Mouse (Mus musculus): ENCODE measurements around the gene Foxo1. TPM values are rescaled to one million over a fixed set of nuclear protein-coding genes. Genes with fewer than 3 reads are reported as not detected.

Gene Foxo1
- polyA plus RNA-seq, 1 experiment from 2014 or later: 3.4 TPM

DNA sequence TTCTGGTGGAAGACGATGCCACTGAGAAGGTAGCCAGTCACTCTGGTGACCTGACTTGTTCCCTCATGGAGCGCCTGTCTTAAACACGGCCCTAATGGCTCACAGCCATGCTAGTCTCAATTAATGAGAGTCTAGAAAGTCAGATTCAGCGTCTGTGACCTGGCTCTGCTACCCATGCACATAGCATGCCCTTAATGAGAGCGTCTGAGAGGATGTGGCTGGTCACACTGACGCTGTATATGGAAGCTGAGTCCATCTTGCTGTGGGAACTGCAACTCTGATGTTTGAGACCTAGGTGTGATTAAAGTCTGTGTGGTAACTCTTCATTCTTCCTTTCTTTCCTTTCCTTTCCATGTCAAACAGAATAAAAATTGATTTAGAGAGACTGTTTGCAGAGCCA is 32.4 kb downstream of the Foxo1 start:
- ATAC-seq (ENCODE audit: low FRiP score, low TSS enrichment): no peak

DNA sequence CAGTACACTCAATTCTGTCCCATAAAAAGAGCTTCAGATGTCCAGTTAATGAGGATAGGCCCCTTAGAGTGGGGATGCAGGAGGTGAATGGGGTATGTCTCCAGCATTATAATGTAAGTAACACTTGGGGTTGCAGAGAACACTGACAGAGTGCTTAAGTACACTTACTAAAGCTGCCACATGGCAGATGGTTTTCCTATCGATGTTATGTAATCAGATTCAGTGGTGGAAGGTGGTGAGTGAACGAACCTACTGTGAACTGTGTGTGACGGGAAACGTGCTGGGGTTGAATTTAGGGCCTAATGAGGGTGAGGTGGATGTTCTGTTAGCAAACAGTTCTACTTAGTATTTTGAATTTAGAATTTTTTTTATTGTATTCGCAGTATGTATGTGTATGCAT is 35.2 kb downstream of the Foxo1 start:
- Histone ChIP-seq H3K9ac (ENCODE audit: low read length) (no peak overlapping the region), H3K27me3 (ENCODE audit: control insufficient read depth, insufficient read depth, low read length) (no peaks in the 10 kb centered on the region), H3K4me1 (replicated peaks; ENCODE audit: control insufficient read depth, insufficient read depth) (no peaks in the 10 kb centered on the region; the same call in 1 of the 2 replicates), H3K36me3 (ENCODE audit: control insufficient read depth, insufficient read depth, low read length) (no peaks in the 10 kb centered on the region), H3K27ac (replicated peaks) (no peak overlapping the region), H3K4me3 (ENCODE audit: low read depth, low read length) (no peak overlapping the region), H3K9me3 (ENCODE audit: control insufficient read depth, low read length) (no peaks in the 10 kb centered on the region), H3K4me2 (replicated peaks; ENCODE audit: low read depth) (no peak overlapping the region)
- ATAC-seq (ENCODE audit: low FRiP score, low TSS enrichment) (no peak), DNase-seq (ENCODE audit: low spot score) (no peak)
- TF ChIP-seq EP300 (optimal IDR thresholded peaks at IDR 0.05) (no peak), CTCF (IDR thresholded peaks at IDR 0.05; ENCODE audit: low read depth) (no peak)
- 72% methylated on average over 5 of the region's 5 CpGs for WGBS

More for the DNA sequence above, 32.4 kb downstream of the Foxo1 start:
- DNase-seq (ENCODE audit: low spot score): no peak
- TF ChIP-seq CTCF (IDR thresholded peaks at IDR 0.05; ENCODE audit: low read depth): no peak
- no peak for TF ChIP-seq EP300 (optimal IDR thresholded peaks at IDR 0.05)
- Histone ChIP-seq H3K9me3 (ENCODE audit: control insufficient read depth, low read length) (no peaks in the 10 kb centered on the region), H3K4me3 (ENCODE audit: low read depth, low read length) (no peak overlapping the region), H3K27ac (replicated peaks) (no peak overlapping the region), H3K36me3 (ENCODE audit: control insufficient read depth, insufficient read depth, low read length) (no peaks in the 10 kb centered on the region), H3K4me2 (replicated peaks; ENCODE audit: low read depth) (no peak overlapping the region), H3K27me3 (ENCODE audit: control insufficient read depth, insufficient read depth, low read length) (no peaks in the 10 kb centered on the region), H3K4me1 (replicated peaks; ENCODE audit: control insufficient read depth, insufficient read depth) (peaks cover 4% of the 10 kb centered on the region; the same call in 1 of the 2 replicates), H3K9ac (ENCODE audit: low read length) (no peak overlapping the region)
- 75% methylated on average over 6 of the region's 6 CpGs for WGBS

DNA sequence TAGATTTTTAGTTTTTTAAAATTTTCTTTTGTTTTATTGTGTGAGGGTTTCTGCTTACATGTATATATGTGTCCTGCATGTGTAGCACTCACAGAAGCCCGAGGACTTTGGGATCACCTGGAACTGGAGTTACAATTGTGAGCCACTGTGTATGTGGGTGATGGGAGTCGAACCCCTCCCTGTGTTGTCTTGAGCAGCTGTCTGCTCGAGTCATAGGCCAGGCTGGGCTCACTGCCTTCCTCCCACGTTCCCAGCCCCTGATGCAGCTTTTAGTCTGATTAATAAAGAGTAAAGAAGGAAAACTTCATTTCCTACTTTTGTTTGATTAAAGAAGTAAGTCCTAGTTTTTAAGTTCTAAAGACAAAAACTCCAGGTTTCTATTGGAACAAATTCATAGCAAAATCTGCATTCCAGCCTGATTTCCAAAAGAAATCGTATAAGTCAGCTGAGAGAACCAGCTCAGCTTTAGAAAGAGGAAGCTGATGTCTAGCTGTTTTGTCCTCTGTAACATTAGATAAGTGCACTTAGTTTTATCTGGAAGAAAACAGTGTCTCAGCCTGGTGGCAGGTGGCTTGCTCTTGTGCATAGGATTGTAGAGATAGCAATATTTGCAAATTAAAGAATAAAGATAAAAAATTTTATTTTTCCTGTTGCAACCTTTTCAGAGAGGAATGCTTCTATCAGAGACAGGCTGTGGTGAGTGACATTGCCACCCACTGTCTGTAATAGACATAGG is 40.6 kb downstream of the Foxo1 start:
- Histone ChIP-seq H3K4me1 (replicated peaks; ENCODE audit: control insufficient read depth, insufficient read depth) (no peaks in the 10 kb centered on the region; the same call in 1 of the 2 replicates), H3K36me3 (ENCODE audit: control insufficient read depth, insufficient read depth, low read length) (no peaks in the 10 kb centered on the region), H3K27ac (replicated peaks) (no peak overlapping the region), H3K4me3 (ENCODE audit: low read depth, low read length) (no peak overlapping the region), H3K27me3 (ENCODE audit: control insufficient read depth, insufficient read depth, low read length) (no peaks in the 10 kb centered on the region), H3K9ac (ENCODE audit: low read length) (no peak overlapping the region), H3K9me3 (ENCODE audit: control insufficient read depth, low read length) (no peaks in the 10 kb centered on the region), H3K4me2 (replicated peaks; ENCODE audit: low read depth) (no peak overlapping the region)
- TF ChIP-seq EP300 (optimal IDR thresholded peaks at IDR 0.05) (no peak), CTCF (IDR thresholded peaks at IDR 0.05; ENCODE audit: low read depth) (no peak)
- DNase-seq (ENCODE audit: low spot score) (no peak), ATAC-seq (ENCODE audit: low FRiP score, low TSS enrichment) (no peak)
- WGBS: 49% methylated on average over 5 of the region's 5 CpGs

DNA sequence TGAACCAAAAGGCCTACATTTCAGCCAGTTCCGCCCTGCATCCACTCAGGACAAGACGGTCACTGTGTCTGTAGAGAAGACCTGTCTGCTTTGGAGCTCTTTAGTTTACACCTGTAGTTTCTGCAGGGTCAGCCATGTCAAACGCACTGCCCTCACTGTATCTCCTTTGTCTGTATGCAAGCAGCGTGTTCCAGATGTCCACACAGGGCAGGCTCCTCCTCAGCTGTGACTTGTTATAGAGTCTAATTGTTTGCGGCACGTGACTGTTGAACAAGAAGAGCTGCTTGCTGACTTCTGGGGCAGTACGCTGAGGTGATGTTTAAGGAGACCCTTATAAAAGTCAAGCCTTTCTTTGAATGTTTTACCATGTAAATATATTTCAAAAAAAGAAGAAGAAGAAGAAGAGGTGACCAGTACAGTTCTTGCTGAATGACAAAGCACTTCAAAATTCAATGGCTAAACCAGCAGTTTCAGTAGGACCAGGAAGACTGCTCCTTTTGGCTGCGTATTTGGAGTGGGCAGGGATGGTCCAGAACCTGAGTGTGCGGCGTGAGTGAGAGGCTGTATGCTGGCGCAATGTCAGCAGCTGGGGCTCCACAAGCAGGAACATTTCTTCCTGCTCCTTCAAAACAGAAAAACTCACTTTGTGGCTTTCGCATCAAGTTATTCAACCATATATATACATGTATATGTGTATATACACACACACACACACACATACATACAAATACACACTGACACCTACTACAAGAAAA is 52.6 kb downstream of the Foxo1 start:
- H3K4me2 ChIP-seq (replicated peaks; ENCODE audit: low read depth): no peak overlapping the region
- 83% methylated on average over 12 of the region's 12 CpGs for WGBS
- H3K4me1 ChIP-seq (replicated peaks; ENCODE audit: control insufficient read depth, insufficient read depth): no peaks in the 10 kb centered on the region
- no peak overlapping the region for H3K4me3 ChIP-seq (ENCODE audit: low read depth, low read length)
- no peak overlapping the region for H3K27ac ChIP-seq (replicated peaks)
- no peak overlapping the region for H3K9ac ChIP-seq (ENCODE audit: low read length)
- no peaks in the 10 kb centered on the region for H3K9me3 ChIP-seq (ENCODE audit: control insufficient read depth, low read length)
- no peak for DNase-seq (ENCODE audit: low spot score)
- no peak for ATAC-seq (ENCODE audit: low FRiP score, low TSS enrichment)
- H3K36me3 ChIP-seq (ENCODE audit: control insufficient read depth, insufficient read depth, low read length): no peaks in the 10 kb centered on the region
- TF ChIP-seq CTCF (IDR thresholded peaks at IDR 0.05; ENCODE audit: low read depth): no peak
- TF ChIP-seq EP300 (optimal IDR thresholded peaks at IDR 0.05): no peak
- H3K27me3 ChIP-seq (ENCODE audit: control insufficient read depth, insufficient read depth, low read length): no peaks in the 10 kb centered on the region

DNA sequence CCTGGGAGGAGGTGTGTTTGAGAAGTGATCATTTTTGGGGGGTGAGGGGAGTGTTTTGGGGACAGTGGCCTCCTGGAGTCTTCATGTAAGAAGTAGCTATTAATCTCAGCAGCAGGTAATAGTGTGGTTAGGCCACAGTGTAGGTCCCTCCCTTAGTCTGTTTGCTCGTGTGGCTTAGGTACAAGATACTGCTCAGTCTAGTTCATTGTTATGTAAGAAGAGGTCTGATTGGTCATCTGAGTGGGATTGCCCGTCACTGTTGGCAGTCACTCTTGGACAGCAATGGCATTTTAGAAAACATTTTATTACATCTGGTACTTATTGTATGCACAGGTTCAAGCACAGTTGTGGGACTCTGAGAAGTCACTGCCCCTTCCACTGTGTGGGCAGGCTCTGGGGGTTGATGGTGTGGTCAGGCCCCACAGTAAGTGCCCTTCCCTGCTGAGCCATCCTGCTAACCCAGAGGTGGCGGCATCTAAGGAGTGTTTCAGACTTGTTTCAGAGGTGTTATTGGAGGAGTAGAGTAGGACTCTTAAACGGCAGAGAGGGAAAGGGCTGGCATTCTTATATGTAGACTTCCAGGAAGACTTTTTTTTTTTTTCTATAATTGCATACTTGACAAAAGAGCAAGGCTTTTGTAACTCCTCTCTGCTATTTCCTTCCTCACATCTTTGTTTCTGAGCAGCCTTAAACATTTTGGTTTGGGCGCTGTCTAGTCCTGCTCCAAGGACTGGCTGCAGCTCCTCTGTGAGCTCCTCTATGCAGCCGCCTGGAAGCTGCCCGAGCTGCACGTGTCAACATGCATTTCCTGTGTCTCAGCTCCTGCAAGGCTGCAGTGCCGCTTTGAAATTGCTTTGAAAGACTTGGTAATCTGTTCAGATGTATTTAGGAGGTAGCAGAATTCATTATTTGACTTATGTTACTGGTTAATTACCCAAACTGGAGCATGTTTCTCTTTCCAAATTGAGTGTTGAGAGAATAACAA is 54.6 kb downstream of the Foxo1 start:
- no peak overlapping the region for H3K9ac ChIP-seq (ENCODE audit: low read length)
- peak; percentile 21 for DNase-seq (ENCODE audit: low spot score)
- no peak overlapping the region for H3K4me2 ChIP-seq (replicated peaks; ENCODE audit: low read depth)
- H3K4me1 ChIP-seq (replicated peaks; ENCODE audit: control insufficient read depth, insufficient read depth): 0 out of 2 replicates have a peak, but pooled peaks cover 6% of the 10 kb centered on the region
- no peaks in the 10 kb centered on the region for H3K9me3 ChIP-seq (ENCODE audit: control insufficient read depth, low read length)
- ATAC-seq (ENCODE audit: low FRiP score, low TSS enrichment): peak; percentile 85
- TF ChIP-seq CTCF (IDR thresholded peaks at IDR 0.05; ENCODE audit: low read depth) (no peak), EP300 (optimal IDR thresholded peaks at IDR 0.05) (no peak)
- H3K4me3 ChIP-seq (ENCODE audit: low read depth, low read length): no peak overlapping the region
- H3K27ac ChIP-seq (replicated peaks): no peak overlapping the region
- no peaks in the 10 kb centered on the region for H3K36me3 ChIP-seq (ENCODE audit: control insufficient read depth, insufficient read depth, low read length)
- WGBS: 22% methylated on average over 9 of the region's 9 CpGs
- no peaks in the 10 kb centered on the region for H3K27me3 ChIP-seq (ENCODE audit: control insufficient read depth, insufficient read depth, low read length)
